Mouse (Mus musculus): ENCODE results near the gene Cbfa2t2.

- peak; percentile 33 for TF ChIP-seq CTCF (IDR thresholded peaks at IDR 0.05; ENCODE audit: low read depth)
- no peak for TF ChIP-seq EP300 (IDR thresholded peaks at IDR 0.05; ENCODE audit: low read depth)
Measured at GRCm38 (mm10) chr2:154569836-154570286, 133.6 kb downstream of the Cbfa2t2 start, which contains the start of gene E2f1.

Measured in liver, postnatal 0 days (tissue).